Mouse (Mus musculus): ENCODE data around the gene Tmem45b.

DNA sequence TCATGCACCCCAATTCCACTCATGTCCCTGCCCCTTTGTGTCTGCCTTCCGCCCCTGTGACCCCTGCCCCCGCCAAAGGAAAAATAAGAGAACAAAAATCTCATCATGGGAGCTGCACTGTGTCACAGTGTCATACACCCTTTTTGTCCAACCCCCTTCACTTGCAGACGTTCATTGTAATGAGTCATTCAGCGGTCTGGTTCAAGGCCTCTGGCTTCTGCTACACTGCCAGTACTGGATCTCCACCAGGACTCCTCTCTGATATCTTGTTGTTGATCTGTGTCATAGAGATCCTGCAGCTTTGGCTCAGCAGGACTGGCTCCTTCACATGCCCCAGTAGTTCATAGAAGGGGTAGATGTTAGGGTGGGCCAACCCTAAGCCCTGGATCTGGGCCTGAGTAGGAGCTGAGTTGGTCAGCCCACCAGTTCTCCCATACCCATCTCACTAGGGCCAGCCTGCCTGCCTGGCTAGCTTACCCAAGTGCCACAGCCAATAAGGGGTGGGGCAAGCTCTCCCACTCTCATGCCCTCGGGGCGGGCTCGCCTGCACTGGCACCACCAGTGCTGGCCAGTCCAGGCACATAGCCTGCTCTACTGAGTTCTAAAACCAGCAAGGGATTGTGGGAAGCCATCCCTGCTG lies 31.8 kb downstream of the Tmem45b start:
- TF ChIP-seq CTCF (conservative IDR thresholded peaks at IDR 0.05; ENCODE audit: insufficient read depth, insufficient read length, low read depth, low read length) (no peak), POLR2A (IDR thresholded peaks at IDR 0.05; ENCODE audit: low read depth, low read length) (no peak)
